Mouse (Mus musculus): ENCODE results near the gene Cyp2c23.

DNA sequence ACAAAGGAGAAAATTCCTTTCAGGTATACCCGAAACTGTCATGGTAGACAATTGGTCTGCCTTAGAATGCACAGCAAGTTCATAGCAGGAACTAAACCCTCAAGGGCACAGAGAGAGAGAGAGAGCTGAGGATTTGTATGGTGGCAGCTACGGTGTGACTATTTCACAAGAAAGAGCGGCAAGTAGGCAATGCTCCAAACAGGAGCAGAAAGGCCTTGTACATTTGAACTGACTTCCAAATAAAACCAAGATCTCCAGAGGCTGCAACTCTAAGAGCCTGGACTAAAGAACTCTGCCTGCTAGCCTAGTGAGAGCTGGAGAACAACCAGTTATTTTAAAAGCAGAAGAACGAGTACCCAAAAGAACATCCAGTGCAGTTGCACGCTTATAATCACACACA is 13.1 kb upstream of the Cyp2c23 start:
- no peak for TF ChIP-seq POLR2A (IDR thresholded peaks at IDR 0.05; ENCODE audit: low read depth, low read length)
- TF ChIP-seq CTCF (conservative IDR thresholded peaks at IDR 0.05; ENCODE audit: insufficient read depth, insufficient read length, low read depth, low read length), result no peak
